Mouse (Mus musculus): Measurements from ENCODE around the gene BC048671.

DNA sequence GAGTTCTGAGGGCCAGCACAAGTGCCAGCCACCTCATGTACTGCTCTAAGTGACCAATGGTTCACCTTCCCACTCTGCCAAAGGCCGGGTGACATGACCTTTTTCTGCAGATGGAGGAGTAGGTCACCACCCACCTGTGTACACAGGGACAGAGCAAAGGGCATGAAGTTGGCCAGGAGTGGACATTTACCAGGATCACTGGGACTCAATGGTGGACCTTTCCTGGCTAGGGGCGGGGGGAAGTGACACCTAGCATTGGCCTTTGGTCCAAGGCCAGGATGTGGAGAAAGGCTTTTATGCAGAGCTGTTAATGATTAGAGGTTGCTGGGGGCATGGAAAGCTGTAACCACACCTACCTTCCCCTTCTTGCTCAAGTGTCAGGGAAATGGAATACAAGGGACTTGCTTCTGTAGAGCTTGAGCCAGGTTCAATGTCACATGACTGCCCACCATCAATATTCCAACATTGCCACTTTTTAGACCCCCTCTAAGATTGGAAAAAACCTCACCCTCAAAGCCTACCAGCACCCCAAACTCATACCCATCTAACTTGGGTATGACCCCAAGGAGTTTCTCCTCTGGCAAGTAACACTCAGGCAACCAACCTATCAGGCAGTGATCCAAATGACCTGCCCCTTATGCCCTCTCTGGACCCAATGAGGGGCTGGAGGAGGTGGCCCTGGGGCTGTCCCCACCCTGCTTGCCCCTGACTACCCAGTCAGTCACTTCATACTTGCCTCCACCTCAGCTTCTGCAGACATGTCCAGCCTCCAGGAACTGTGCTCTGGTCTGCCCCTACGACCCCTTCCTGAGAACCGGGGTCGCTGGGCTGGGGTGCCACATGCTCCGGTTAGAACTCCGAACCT lies 31.8 kb downstream of the BC048671 start, which contains the start of gene Uroc1:
- TF ChIP-seq CTCF (IDR thresholded peaks at IDR 0.05; ENCODE audit: low read depth, low read length) (no peak), POLR2A (IDR thresholded peaks at IDR 0.05; ENCODE audit: borderline replicate concordance, low read depth, low read length) (no peak)
